Mouse (Mus musculus): ENCODE data around the gene R3hdm1.
A peak's percentile ranks its signal among the peaks of the same experiment; 100 is the strongest.
"Not testable (repeated sequence)": the region's sequence is repeated elsewhere in the genome, so short reads cannot be mapped to it uniquely, and the experiment has no call there.

The R3hdm1 gene

DNA sequence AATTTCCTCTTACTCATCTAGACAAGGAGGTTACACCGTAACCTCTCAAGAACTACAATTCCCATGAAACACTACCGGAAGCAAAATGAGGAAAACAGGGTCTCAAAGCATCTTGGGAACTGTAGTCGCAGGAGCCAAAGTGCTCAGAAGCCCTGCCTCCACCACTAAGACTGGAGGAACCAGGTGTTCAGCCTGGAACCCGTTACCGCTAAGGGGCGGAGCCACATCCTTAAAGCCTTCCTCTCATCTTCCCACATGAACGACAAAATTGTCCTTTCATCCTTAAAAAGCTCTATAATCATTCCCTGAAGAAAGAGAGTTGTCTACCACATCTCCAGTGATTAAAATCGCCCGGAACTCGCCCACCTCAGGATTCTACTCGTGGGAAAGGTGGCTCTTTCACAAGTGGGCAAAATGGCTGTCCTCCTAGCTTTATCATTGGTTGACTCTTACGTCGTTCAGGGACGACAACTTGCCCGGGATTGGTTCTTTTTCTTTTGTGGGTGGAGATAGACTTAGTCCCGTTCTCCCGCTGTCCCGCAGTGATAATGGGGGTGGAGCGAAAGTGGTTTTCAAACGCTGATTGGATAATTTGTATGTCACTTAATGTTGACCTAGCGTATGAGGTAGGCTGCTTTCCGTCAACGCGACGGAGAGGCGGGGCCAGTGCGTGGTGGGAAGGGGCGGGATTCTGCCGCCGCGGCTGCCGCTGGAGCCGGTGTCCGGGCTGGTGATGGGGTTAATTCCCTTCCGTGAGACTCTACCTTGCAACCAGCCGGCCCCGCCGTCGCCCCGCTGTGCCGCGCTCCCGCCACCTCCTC is at the start of gene R3hdm1, which contains the start of gene Zranb3:
R3hdm1 (plus strand) TSS at position 661 of the 821 bp plus-strand sequence.
Zranb3 (minus strand) TSS at position 407 of the 821 bp plus-strand sequence.
- peak; percentile 97 for DNase-seq

DNA sequence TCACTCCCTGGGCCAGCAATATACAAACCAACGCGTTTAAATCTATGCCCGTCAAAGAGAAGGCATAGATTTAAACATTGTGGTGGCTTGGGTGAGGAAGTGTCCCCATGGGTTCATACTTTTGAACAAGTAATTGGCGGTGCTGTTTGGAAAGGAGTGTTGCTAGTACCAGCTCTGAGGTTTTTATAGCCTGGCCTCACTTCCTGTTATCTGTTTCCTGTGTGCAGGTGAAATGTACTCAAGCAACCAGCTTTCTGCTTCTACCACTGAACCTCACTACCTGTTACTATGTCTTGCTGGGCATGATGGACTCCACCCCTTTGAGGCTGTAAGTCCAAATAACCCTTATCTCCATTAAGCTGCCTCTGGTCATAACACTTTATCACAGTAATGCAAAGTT is 45.8 kb upstream of the R3hdm1 start:
- no peak for DNase-seq

GRCm38 (mm10) chr1:128058625-128059024 is 44.5 kb upstream of the R3hdm1 start:
- DNase-seq: no peak

- DNase-seq: no peak
Observed at GRCm38 (mm10) chr1:128060655-128061344, 42.3 kb upstream of the R3hdm1 start.

- DNase-seq: no peak
Observed at GRCm38 (mm10) chr1:128061401-128061800, 41.7 kb upstream of the R3hdm1 start.

- DNase-seq: no peak
Observed at GRCm38 (mm10) chr1:128062167-128062566, 40.9 kb upstream of the R3hdm1 start.

DNA sequence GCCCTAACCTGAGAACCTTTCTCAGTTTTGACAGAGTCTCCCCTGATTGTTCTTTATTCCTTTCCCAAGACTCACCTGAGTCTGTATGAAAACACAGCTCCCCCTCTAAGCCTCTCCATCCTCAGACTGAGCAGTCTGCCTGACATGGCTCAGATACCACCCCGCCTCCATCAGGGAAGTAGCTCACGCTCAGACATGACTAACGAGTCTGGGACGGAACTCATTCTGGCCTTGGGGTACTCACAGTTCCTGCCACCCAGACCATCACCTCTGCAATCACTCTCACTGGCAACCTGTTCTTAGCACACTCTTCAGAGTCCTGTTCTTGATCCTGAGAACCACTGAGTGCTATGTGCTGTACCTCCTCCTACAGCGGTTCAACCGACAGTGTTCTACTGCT is 38.4 kb upstream of the R3hdm1 start:
- DNase-seq: no peak

DNA sequence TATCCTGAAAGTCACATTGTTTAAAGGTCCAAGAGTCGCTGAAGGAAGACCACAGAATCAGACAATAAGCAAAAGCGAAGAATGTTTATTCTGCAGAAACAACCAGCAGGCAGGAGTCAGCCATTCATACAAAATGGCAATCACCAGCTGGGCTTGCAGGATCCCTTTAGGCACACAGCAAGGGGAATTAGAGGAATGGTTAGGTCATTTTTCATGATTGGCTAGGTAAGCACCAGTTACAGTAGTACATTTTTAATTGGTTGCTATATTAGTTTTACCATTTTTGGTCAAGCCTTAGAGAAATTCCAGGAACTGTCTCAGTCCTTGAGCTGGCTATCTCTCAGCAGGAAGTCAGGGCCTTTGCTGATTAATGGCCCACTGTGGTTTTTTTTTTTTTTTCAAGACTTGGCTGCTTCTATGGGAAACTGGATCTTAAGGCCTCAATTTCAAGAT is 34.1 kb upstream of the R3hdm1 start:
- DNase-seq: peak; percentile 19

- no peak for DNase-seq
Observed at GRCm38 (mm10) chr1:128070003-128070402, 33.1 kb upstream of the R3hdm1 start.

GRCm38 (mm10) chr1:128073051-128073450 is 30.1 kb upstream of the R3hdm1 start:
- DNase-seq: no peak

DNA sequence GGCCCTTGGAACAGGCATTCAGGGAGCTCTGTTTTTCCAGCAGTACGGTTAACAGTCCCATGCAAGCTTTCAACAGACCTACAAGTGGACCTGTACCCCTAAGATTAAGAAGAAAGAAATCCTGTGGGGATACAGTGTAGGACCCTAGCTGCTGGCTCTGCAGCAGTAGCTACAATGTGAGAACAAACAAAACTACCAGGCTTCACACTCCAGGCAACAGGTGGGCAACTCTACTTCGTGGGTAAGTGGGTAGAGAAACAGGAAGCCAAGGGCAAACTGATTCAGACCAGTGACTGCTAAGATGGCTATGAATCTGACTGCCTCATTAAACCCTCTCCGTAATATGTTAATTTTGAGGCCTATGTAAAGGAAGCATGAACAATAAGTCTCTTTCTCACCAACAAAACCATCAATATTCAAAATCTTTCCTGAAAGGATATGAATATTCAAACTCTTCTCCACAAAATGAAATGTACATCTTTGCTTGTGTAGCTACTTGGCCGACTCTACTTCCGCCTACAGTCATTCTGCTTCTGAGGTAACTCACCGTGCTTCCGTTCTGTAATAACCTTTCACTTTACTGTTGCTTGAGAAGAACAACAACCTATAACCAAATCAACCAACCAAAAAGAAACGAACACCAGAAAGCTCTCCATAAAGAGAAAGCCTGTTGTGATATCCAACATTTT is 26.2 kb upstream of the R3hdm1 start:
- DNase-seq: no peak

GRCm38 (mm10) chr1:128077788-128078187 is 25.3 kb upstream of the R3hdm1 start:
- DNase-seq: no peak

- no peak for DNase-seq
Observed at GRCm38 (mm10) chr1:128078646-128079045, 24.5 kb upstream of the R3hdm1 start.

GRCm38 (mm10) chr1:128080936-128081696 is 22.0 kb upstream of the R3hdm1 start:
- no peak for DNase-seq

GRCm38 (mm10) chr1:128081873-128082272 is 21.2 kb upstream of the R3hdm1 start:
- DNase-seq: no peak

- DNase-seq: no peak
Observed at GRCm38 (mm10) chr1:128082800-128083199, 20.3 kb upstream of the R3hdm1 start.

- DNase-seq: no peak
Observed at GRCm38 (mm10) chr1:128094686-128095085, 8.4 kb upstream of the R3hdm1 start.

GRCm38 (mm10) chr1:128098309-128098708 is 4.8 kb upstream of the R3hdm1 start:
- DNase-seq: no peak

GRCm38 (mm10) chr1:128102251-128102640 is 855 bp upstream of the R3hdm1 start:
- DNase-seq: peak; percentile 92

GRCm38 (mm10) chr1:128103520-128104088 is 503 bp downstream of the R3hdm1 start:
- DNase-seq: peak; percentile 77

DNA sequence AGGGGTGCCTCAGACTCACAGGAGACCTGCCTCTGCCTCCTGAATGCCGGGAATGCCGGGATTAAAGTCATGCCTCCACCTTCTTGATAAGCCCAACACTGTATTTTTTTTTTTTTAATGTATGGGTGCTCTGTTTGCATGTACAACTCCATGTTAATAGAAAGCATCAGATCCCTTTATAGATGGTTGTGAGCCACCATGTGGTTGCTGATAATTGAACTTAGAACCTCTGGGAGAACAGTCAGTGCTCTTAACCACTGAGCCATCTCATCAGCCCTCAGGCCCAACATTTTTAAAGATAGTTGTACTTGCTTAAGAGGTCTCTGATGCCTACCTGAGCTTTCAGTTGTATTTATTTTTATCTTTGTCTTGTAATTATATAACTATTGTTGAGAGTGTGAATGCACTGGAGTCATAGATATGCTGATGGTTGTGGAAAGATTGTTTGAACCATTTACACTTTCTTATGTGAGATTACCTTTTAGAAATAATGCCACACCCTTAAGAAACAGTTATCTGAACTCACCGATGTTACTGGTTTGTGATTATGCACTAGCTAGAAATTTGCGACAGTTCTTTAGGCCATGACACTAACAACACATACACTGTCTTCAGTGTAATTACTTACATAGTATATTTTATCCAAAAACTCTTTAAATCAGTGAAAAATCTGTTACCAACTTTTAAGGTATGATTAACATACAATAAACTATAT is 18.0 kb downstream of the R3hdm1 start:
- no peak for DNase-seq

DNA sequence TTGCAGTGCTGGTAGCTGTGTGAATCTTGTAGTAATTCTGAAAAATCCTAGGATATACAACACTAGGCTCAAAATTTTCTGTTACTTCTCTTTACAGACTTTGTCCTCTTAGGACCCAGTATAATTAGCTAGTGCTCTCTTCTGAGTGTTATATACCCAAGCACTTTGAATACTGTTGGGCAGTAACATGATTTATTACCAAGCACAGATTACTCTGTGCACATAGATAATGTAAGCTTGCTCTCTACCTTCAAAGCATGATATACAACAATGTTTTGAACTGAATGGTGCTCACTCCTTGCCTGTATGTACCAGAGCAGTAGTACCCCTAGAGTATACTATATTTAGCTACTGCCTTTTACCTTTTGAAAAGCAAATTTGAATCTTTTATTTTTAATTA is 33.1 kb downstream of the R3hdm1 start:
- not testable (repeated sequence) for DNase-seq

Measured in embryo, embryonic 11 days (tissue).